Mouse (Mus musculus): ENCODE results near the gene Vmn2r74. TPM values are rescaled to one million over a fixed set of nuclear protein-coding genes. Genes with fewer than 3 reads are reported as not detected.

Vmn2r74 gene
- polyA plus RNA-seq (2014; fragmentation: Nextera tagmentation; extraction: Ambion mirVana): not detected in 2 replicates

GRCm38 (mm10) chr7:85961529-85961928 lies at the start of gene Vmn2r74:
Gene Vmn2r74, minus strand, starts transcription at chr7:85961629.
- Histone ChIP-seq H3K9ac (ENCODE audit: low read depth, low read length) (no peak within 1 kb of the TSS), H3K36me3 (ENCODE audit: control insufficient read depth, insufficient read depth, low read length) (no peaks in the 10 kb centered on the region), H3K9me3 (ENCODE audit: control insufficient read depth, low read length) (no peaks in the 10 kb centered on the region), H3K27ac (ENCODE audit: low read depth, low read length) (no peak within 1 kb of the TSS), H3K4me1 (ENCODE audit: control insufficient read depth, insufficient read depth, low read length) (no peaks in the 10 kb centered on the region), H3K4me3 (ENCODE audit: low read length) (no peak within 1 kb of the TSS), H3K4me2 (replicated peaks; ENCODE audit: low read depth, low read length) (no peak within 1 kb of the TSS), H3K27me3 (ENCODE audit: control insufficient read depth, insufficient read depth, low read length) (no peaks in the 10 kb centered on the region)
- no peak for ATAC-seq (ENCODE audit: low FRiP score, low TSS enrichment)

GRCm38 (mm10) chr7:86007533-86007932 lies 46.1 kb upstream of the Vmn2r74 start:
- H3K4me1 ChIP-seq (ENCODE audit: control insufficient read depth, insufficient read depth, low read length): no peaks in the 10 kb centered on the region
- H3K9me3 ChIP-seq (ENCODE audit: control insufficient read depth, low read length): peaks cover 2% of the 10 kb centered on the region; the same call in 1 of the 2 replicates
- WGBS: 87% methylated on average over 2 of the region's 2 CpGs
- H3K36me3 ChIP-seq (ENCODE audit: control insufficient read depth, insufficient read depth, low read length): no peaks in the 10 kb centered on the region
- no peak for ATAC-seq (ENCODE audit: low FRiP score, low TSS enrichment)
- H3K27me3 ChIP-seq (ENCODE audit: control insufficient read depth, insufficient read depth, low read length): no peaks in the 10 kb centered on the region
- H3K4me2 ChIP-seq (replicated peaks; ENCODE audit: low read depth, low read length): no peak overlapping the region
- no peak overlapping the region for H3K27ac ChIP-seq (ENCODE audit: low read depth, low read length)
- H3K4me3 ChIP-seq (ENCODE audit: low read length): no peak overlapping the region
- H3K9ac ChIP-seq (ENCODE audit: low read depth, low read length): no peak overlapping the region

Other genes starting within 250 kb of the Vmn2r74 start
- gene Vmn2r72, start 206.5 kb downstream of the Vmn2r74 start, polyA plus RNA-seq (2014; fragmentation: Nextera tagmentation; extraction: Ambion mirVana): not detected in 2 replicates
- gene Vmn2r73, start 85.4 kb downstream of the Vmn2r74 start, polyA plus RNA-seq (2014; fragmentation: Nextera tagmentation; extraction: Ambion mirVana): not detected in 2 replicates
- gene Vmn2r75, start 210.1 kb upstream of the Vmn2r74 start, polyA plus RNA-seq (2014; fragmentation: Nextera tagmentation; extraction: Ambion mirVana): not detected in 2 replicates

Data from kidney, embryonic 14.5 days (tissue).